In the genomic region with DNA sequence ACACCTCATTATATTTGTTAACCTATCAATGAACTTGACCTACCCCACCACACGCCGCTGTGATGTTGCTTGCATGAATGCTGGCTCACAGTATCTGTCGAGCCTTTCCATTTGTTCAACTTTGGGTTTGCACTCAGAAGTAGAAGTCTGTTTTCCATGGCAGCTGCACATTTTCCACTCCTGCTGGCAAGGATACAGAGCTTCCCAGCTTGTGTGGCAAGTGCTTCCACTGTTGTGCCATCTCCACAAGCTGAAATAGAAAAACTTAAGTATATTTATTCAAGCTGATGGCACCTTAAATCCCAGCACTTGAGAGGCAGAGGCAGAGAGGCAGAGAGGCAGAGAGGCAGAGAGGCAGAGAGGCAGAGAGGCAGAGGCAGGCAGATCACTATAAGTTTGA, we compare ENCODE assay signal across 21 mouse cellular contexts. TPM values are rescaled to one million over a fixed set of nuclear protein-coding genes. Genes with fewer than 3 reads are reported as not detected.
A peak's percentile ranks its signal among the peaks of the same experiment; 100 is the strongest.
DNase-seq lines count a peak whose midpoint lies in the region; ATAC-seq lines count a peak whose summit lies in the region.
"Had no signal": no experiment of that assay in that cellular context is flagged by ENCODE, and none has a peak within 500 bp of the region (broad histone marks: within the 10 kb centered on the region; RNA-seq: fewer than 3 reads in every experiment).

No protein-coding gene starts in this region.

- H3K4me3 ChIP-seq in midbrain, embryonic 15.5 days: no peak overlapping the region
- H3K4me3 ChIP-seq: embryonic facial prominence, embryonic 13.5 days; hindbrain, embryonic 15.5 days; limb, embryonic 12.5 days; liver, embryonic 15.5 days; midbrain, embryonic 10.5 days; myocyte had no signal

- no peaks in the 10 kb centered on the region for H3K36me3 ChIP-seq in midbrain, embryonic 15.5 days (replicated peaks)
- H3K36me3 ChIP-seq: embryonic facial prominence, embryonic 13.5 days; hindbrain, embryonic 15.5 days; limb, embryonic 12.5 days; midbrain, embryonic 10.5 days had no signal

- DNase-seq in frontal cortex, postnatal 25 days (ENCODE audit: low spot score in 2 of 2): no peak
- peak; percentile 16 to 67 for DNase-seq in frontal cortex, postnatal 36 days (ENCODE audit: low spot score in 2 of 2)
- DNase-seq in layer of hippocampus, postnatal 36 days: peak; percentile 10 to 25
- peak; percentile 1 to 16 for DNase-seq in right cerebral cortex, postnatal 36 days (ENCODE audit: low spot score in 2 of 2)
- no peak for DNase-seq in spleen, postnatal 10 days (ENCODE audit: low spot score in 2 of 2)
- no peak for DNase-seq in kidney, postnatal 10 days
- DNase-seq: cerebellum, adult 11 months; gastrocnemius, postnatal 14 days; heart, postnatal 10 days; kidney, adult 2 months; kidney, postnatal 36 days; thymus, postnatal 25 days had no signal

- peak; percentile 98 for ATAC-seq in frontal cortex, adult (ENCODE audit: low TSS enrichment)
- ATAC-seq in midbrain, embryonic 15.5 days (replicated peaks): no peak
- ATAC-seq: activated CD4-positive, CD25-positive, alpha-beta regulatory T cell, adult 4 months had no signal

- no peak overlapping the region for H3K9ac ChIP-seq in midbrain, embryonic 15.5 days
- H3K9ac ChIP-seq: embryonic facial prominence, embryonic 13.5 days; hindbrain, embryonic 15.5 days; limb, embryonic 12.5 days; liver, embryonic 15.5 days had no signal

- no peak overlapping the region for H3K4me2 ChIP-seq in midbrain, embryonic 15.5 days
- H3K4me2 ChIP-seq: embryonic facial prominence, embryonic 13.5 days; hindbrain, embryonic 15.5 days; limb, embryonic 12.5 days; liver, embryonic 15.5 days had no signal

- H3K27me3 ChIP-seq in midbrain, embryonic 15.5 days (replicated peaks): no peaks in the 10 kb centered on the region
- H3K27me3 ChIP-seq: embryonic facial prominence, embryonic 13.5 days; hindbrain, embryonic 15.5 days; limb, embryonic 12.5 days; liver, embryonic 15.5 days had no signal

- H3K27ac ChIP-seq in midbrain, embryonic 15.5 days: no peak overlapping the region
- H3K27ac ChIP-seq: hindbrain, embryonic 15.5 days; limb, embryonic 12.5 days; liver, embryonic 15.5 days; midbrain, embryonic 10.5 days had no signal

- WGBS in midbrain, embryonic 15.5 days: 94% methylated on average over 3 of the region's 3 CpGs

- H3K4me1 ChIP-seq in midbrain, embryonic 15.5 days: no peaks in the 10 kb centered on the region
- H3K4me1 ChIP-seq: embryonic facial prominence, embryonic 13.5 days; hindbrain, embryonic 15.5 days; limb, embryonic 12.5 days; liver, embryonic 15.5 days; midbrain, embryonic 10.5 days had no signal

- no peaks in the 10 kb centered on the region for H3K9me3 ChIP-seq in midbrain, embryonic 15.5 days
- H3K9me3 ChIP-seq: embryonic facial prominence, embryonic 13.5 days; hindbrain, embryonic 15.5 days; limb, embryonic 12.5 days; liver, embryonic 15.5 days; midbrain, embryonic 10.5 days had no signal

RNA-seq across cellular contexts. Expression of gene Mphosph8, which starts 39.7 kb away (rescaled TPM):
- 10 to 100 TPM; 53.6 to 55.9 TPM for total RNA-seq in layer of hippocampus, postnatal 36 days (2021)
- 41.4 and 45.2 TPM in 2 replicates for polyA plus RNA-seq in midbrain, embryonic 15.5 days (2015; fragmentation: Nextera tagmentation; extraction: Ambion mirVana)

RNA-seq across cellular contexts. Expression of gene Parp4, which starts 52.9 kb away (rescaled TPM):
- total RNA-seq in layer of hippocampus, postnatal 36 days (2021): 1 to 10 TPM; 4.3 to 5.1 TPM
- 0.94 and 1.6 TPM in 2 replicates for polyA plus RNA-seq in midbrain, embryonic 15.5 days (2015; fragmentation: Nextera tagmentation; extraction: Ambion mirVana)

RNA-seq across cellular contexts. Expression of gene Cenpj, which starts 53.1 kb away (rescaled TPM):
- total RNA-seq in layer of hippocampus, postnatal 36 days (2021): 1 to 10 TPM; 3.2 to 3.6 TPM
- 6.2 and 6.3 TPM in 2 replicates for polyA plus RNA-seq in midbrain, embryonic 15.5 days (2015; fragmentation: Nextera tagmentation; extraction: Ambion mirVana)

Comparison
In these comparisons a context has a peak if more than half of its experiments do, and no peak if none do; other contexts are left out.
1. DNase-seq: peak in frontal cortex, postnatal 36 days (2 of 2), layer of hippocampus, postnatal 36 days (2 of 2) and right cerebral cortex, postnatal 36 days (2 of 2); none in frontal cortex, postnatal 25 days (0 of 2), spleen, postnatal 10 days (0 of 2) and kidney, postnatal 10 days (single experiment).